Mouse (Mus musculus) thymus, adult 2 months (tissue): Measurements from ENCODE around the gene Ccdc116.

Source experiments
- CTCF ChIP-seq: fragments of 200-500 bp; IDR thresholded peaks from 2 replicates; pipeline ENCODE4 v1.5.1; 2012; ENCODE audit warnings: mild to moderate bottlenecking, control low read depth, low read length, moderate library complexity, borderline replicate concordance; ENCODE audit not compliant: control insufficient read depth, poor library complexity, insufficient read depth; ENCODE audit errors: extremely low read depth
- POLR2A ChIP-seq: fragments of 200-500 bp; IDR thresholded peaks from 2 replicates; pipeline ENCODE4 v1.6.1; 2012; ENCODE audit warnings: mild to moderate bottlenecking, low read length, control low read depth, moderate library complexity; ENCODE audit not compliant: control insufficient read depth, poor library complexity, insufficient read depth; ENCODE audit errors: extremely low read depth

DNA sequence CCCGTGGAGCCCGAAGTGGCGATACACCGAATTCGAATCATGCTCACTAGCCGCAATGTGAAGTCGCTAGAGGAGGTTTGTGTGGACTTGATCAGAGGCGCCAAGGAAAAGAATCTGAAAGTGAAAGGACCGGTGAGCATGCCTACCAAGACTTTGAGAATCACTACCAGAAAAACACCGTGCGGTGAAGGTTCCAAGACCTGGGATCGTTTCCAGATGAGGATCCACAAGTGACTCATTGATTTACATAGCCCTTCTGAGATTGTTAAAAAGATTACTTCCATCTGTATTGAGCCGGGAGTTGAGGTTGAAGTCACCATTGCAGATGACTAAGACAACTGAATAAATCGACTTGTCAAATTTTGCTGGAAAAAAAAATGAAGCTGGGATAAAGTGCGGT lies 9.7 kb downstream of the Ccdc116 start:
- TF ChIP-seq CTCF (no peak), POLR2A (no peak)
